Mouse (Mus musculus) neural tube, embryonic 10.5 days (tissue): ENCODE data around the gene Olfr1391.
"Not testable (repeated sequence)": the region's sequence is repeated elsewhere in the genome, so short reads cannot be mapped to it uniquely, and the experiment has no call there.

ENCODE experiments used
- DNase-seq: peaks from one replicate; pipeline ENCODE4 v3.0.0-alpha.2; 2017; ENCODE audit warnings: low spot score; ENCODE audit errors: extremely low spot score

Gene Olfr1391

GRCm38 (mm10) chr11:49322442-49322841 lies at the start of gene Olfr1391:
Gene Olfr1391 (plus strand): TSS chr11:49322742.
- DNase-seq: no peak

- DNase-seq: no peak
These were observed 48.6 kb upstream of the Olfr1391 start for GRCm38 (mm10) chr11:49273834-49274519.

- no peak for DNase-seq
These were observed 44.3 kb upstream of the Olfr1391 start, which contains the start of gene Olfr1393 for GRCm38 (mm10) chr11:49278222-49278621. Gene Olfr1393 (plus strand): TSS chr11:49278304.

- not testable (repeated sequence) for DNase-seq
These were observed 37.6 kb upstream of the Olfr1391 start, which contains the start of gene Olfr1392 for GRCm38 (mm10) chr11:49284982-49285381. Gene Olfr1392 (plus strand): TSS chr11:49285282.

- no peak for DNase-seq
These were observed 35.3 kb upstream of the Olfr1391 start for GRCm38 (mm10) chr11:49287251-49287650.

GRCm38 (mm10) chr11:49292777-49293176 lies 29.8 kb upstream of the Olfr1391 start:
- no peak for DNase-seq

GRCm38 (mm10) chr11:49304441-49304840 lies 18.1 kb upstream of the Olfr1391 start, which contains the start of gene Olfr10:
Gene Olfr10 (plus strand): TSS chr11:49304741.
- DNase-seq: no peak

GRCm38 (mm10) chr11:49308547-49308946 lies 14.0 kb upstream of the Olfr1391 start:
- DNase-seq: not testable (repeated sequence)

GRCm38 (mm10) chr11:49326726-49327125 lies 4.2 kb downstream of the Olfr1391 start:
- DNase-seq: no peak

- no peak for DNase-seq
These were observed 7.1 kb downstream of the Olfr1391 start for GRCm38 (mm10) chr11:49329686-49330085.

GRCm38 (mm10) chr11:49334888-49335287 lies 12.3 kb downstream of the Olfr1391 start, which contains the start of gene Olfr1390:
Gene Olfr1390 (plus strand): TSS chr11:49335188.
- DNase-seq: no peak

- DNase-seq: no peak
These were observed 14.7 kb downstream of the Olfr1391 start for GRCm38 (mm10) chr11:49337150-49337832.
